Mouse (Mus musculus) midbrain, embryonic 12.5 days (tissue): ENCODE results near the gene Alpk3. TPM values are rescaled to one million over a fixed set of nuclear protein-coding genes. Genes with fewer than 3 reads are reported as not detected.
"Not testable (repeated sequence)": the region's sequence is repeated elsewhere in the genome, so short reads cannot be mapped to it uniquely, and the experiment has no call there.

Source experiments
- ATAC-seq: fragments of 200-750 bp; cut with Nextera tagmentation; 2 replicates; pipeline ENCODE4 v1.8.0; 2017; ENCODE audit warnings: low read depth, moderate TSS enrichment, moderate library complexity; ENCODE audit not compliant: low FRiP score
- H3K27ac ChIP-seq: fragments of 300-500 bp; sonication (generic); replicated peaks from 2 replicates; pipeline ENCODE4 v1.5.1; 2016; ENCODE audit warnings: mild to moderate bottlenecking
- H3K27me3 ChIP-seq: fragments of 300-500 bp; sonication (generic); 2 replicates; pipeline ENCODE4 v1.6.1; 2016; ENCODE audit warnings: mild to moderate bottlenecking
- H3K36me3 ChIP-seq: fragments of 300-500 bp; sonication (generic); 2 replicates; pipeline ENCODE4 v1.6.1; 2016
- H3K4me1 ChIP-seq: fragments of 300-500 bp; sonication (generic); 2 replicates; pipeline ENCODE4 v1.6.1; 2016
- H3K4me2 ChIP-seq: fragments of 300-500 bp; sonication (generic); replicated peaks from 2 replicates; pipeline ENCODE4 v1.6.1; 2016; ENCODE audit warnings: mild to moderate bottlenecking, moderate library complexity
- H3K4me3 ChIP-seq: fragments of 300-500 bp; sonication (generic); 2 replicates; pipeline ENCODE4 v1.5.1; 2016; ENCODE audit warnings: mild to moderate bottlenecking
- H3K9ac ChIP-seq: fragments of 300-500 bp; sonication (generic); replicated peaks from 2 replicates; pipeline ENCODE4 v1.6.1; 2016; ENCODE audit warnings: mild to moderate bottlenecking, moderate library complexity
- H3K9me3 ChIP-seq: fragments of 300-500 bp; sonication (generic); 2 replicates; pipeline ENCODE4 v1.6.1; 2016; ENCODE audit warnings: mild to moderate bottlenecking
- WGBS: fragments of 180-500 bp; shearing (Covaris S2); methylation state at CpG from one replicate; pipeline ENCODE4 v1.1.7; 2016; 5-methylcytosine and 5-hydroxymethylcytosine counted together
- polyA plus RNA-seq: library from polyadenylated mRNA; unstranded; fragments of >200 nt; fragmentation: Nextera tagmentation; extraction: Ambion mirVana; gene quantifications from 2 replicates; pipeline ENCODE4 v1.2.1, GENCODE M21; 2016

Gene Alpk3
- polyA plus RNA-seq, 1 experiment from 2014 or later = 0.05 TPM

- no peak overlapping the region for H3K9ac ChIP-seq
- H3K27me3 ChIP-seq = no peaks in the 10 kb centered on the region
- H3K4me1 ChIP-seq = 0 out of 2 replicates have a peak, but pooled peaks cover 5% of the 10 kb centered on the region
- H3K27ac ChIP-seq = no peak overlapping the region
- no peak for ATAC-seq
- 43% methylated on average over 9 of the region's 9 CpGs for WGBS
- no peaks in the 10 kb centered on the region for H3K36me3 ChIP-seq
- no peak overlapping the region for H3K4me3 ChIP-seq
- no peaks in the 10 kb centered on the region for H3K9me3 ChIP-seq
- H3K4me2 ChIP-seq = no peak overlapping the region
These were observed 77.2 kb downstream of the Alpk3 start for GRCm38 (mm10) chr7:81134614-81135067.

GRCm38 (mm10) chr7:81137292-81137691, 79.9 kb downstream of the Alpk3 start:
- H3K27me3 ChIP-seq = no peaks in the 10 kb centered on the region
- no peaks in the 10 kb centered on the region for H3K9me3 ChIP-seq
- H3K9ac ChIP-seq = no peak overlapping the region
- 89% methylated on average over 5 of the region's 5 CpGs for WGBS
- no peak overlapping the region for H3K27ac ChIP-seq
- no peak overlapping the region for H3K4me2 ChIP-seq
- no peaks in the 10 kb centered on the region for H3K36me3 ChIP-seq
- ATAC-seq = no peak
- H3K4me1 ChIP-seq = 0 out of 2 replicates have a peak, but pooled peaks cover 5% of the 10 kb centered on the region
- H3K4me3 ChIP-seq = no peak overlapping the region

GRCm38 (mm10) chr7:81139100-81139499, 81.7 kb downstream of the Alpk3 start:
- 94% methylated on average over 7 of the region's 7 CpGs for WGBS
- Histone ChIP-seq H3K9ac (no peak overlapping the region), H3K36me3 (no peaks in the 10 kb centered on the region), H3K4me1 (0 out of 2 replicates have a peak, but pooled peaks cover 5% of the 10 kb centered on the region), H3K27ac (no peak overlapping the region), H3K27me3 (no peaks in the 10 kb centered on the region), H3K4me2 (no peak overlapping the region), H3K9me3 (no peaks in the 10 kb centered on the region), H3K4me3 (no peak overlapping the region)
- ATAC-seq = no peak

GRCm38 (mm10) chr7:81139671-81140404, 82.4 kb downstream of the Alpk3 start:
- H3K4me3 ChIP-seq = no peak overlapping the region
- H3K36me3 ChIP-seq = no peaks in the 10 kb centered on the region
- no peaks in the 10 kb centered on the region for H3K27me3 ChIP-seq
- no peaks in the 10 kb centered on the region for H3K4me1 ChIP-seq
- no peaks in the 10 kb centered on the region for H3K9me3 ChIP-seq
- no peak overlapping the region for H3K4me2 ChIP-seq
- H3K9ac ChIP-seq = no peak overlapping the region
- 82% methylated on average over 5 of the region's 5 CpGs for WGBS
- ATAC-seq = no peak
- H3K27ac ChIP-seq = no peak overlapping the region

- Histone ChIP-seq H3K27ac (no peak overlapping the region), H3K4me2 (no peak overlapping the region), H3K4me3 (no peak overlapping the region), H3K9ac (no peak overlapping the region), H3K4me1 (no peaks in the 10 kb centered on the region), H3K9me3 (no peaks in the 10 kb centered on the region), H3K27me3 (no peaks in the 10 kb centered on the region), H3K36me3 (no peaks in the 10 kb centered on the region)
- WGBS = 56% methylated on average over 1 of the region's 1 CpGs
- ATAC-seq = no peak
These were observed 84.1 kb downstream of the Alpk3 start for GRCm38 (mm10) chr7:81141541-81141940.

- WGBS = 69% methylated on average over 4 of the region's 4 CpGs
- not testable (repeated sequence) for H3K4me3 ChIP-seq, H3K27me3 ChIP-seq, ATAC-seq, H3K4me2 ChIP-seq, H3K36me3 ChIP-seq, H3K9ac ChIP-seq, H3K4me1 ChIP-seq, H3K9me3 ChIP-seq, H3K27ac ChIP-seq
These were observed 85.7 kb downstream of the Alpk3 start for GRCm38 (mm10) chr7:81143056-81143455.

- no peak overlapping the region for H3K9ac ChIP-seq
- 91% methylated on average over 11 of the region's 11 CpGs for WGBS
These were observed 92.4 kb downstream of the Alpk3 start for GRCm38 (mm10) chr7:81149759-81150158.

GRCm38 (mm10) chr7:81151216-81151615, 93.8 kb downstream of the Alpk3 start:
- H3K27ac ChIP-seq = no peak overlapping the region
- H3K27me3 ChIP-seq = no peaks in the 10 kb centered on the region
- no peak overlapping the region for H3K9ac ChIP-seq
- H3K36me3 ChIP-seq = no peaks in the 10 kb centered on the region
- 95% methylated on average over 8 of the region's 8 CpGs for WGBS
- no peak overlapping the region for H3K4me2 ChIP-seq
- no peaks in the 10 kb centered on the region for H3K9me3 ChIP-seq
- no peak for ATAC-seq
- H3K4me3 ChIP-seq = no peak overlapping the region
- no peaks in the 10 kb centered on the region for H3K4me1 ChIP-seq

More at GRCm38 (mm10) chr7:81149759-81150158, 92.4 kb downstream of the Alpk3 start:
- Histone ChIP-seq H3K4me1 (no peaks in the 10 kb centered on the region), H3K4me2 (no peak overlapping the region), H3K27ac (no peak overlapping the region), H3K4me3 (no peak overlapping the region), H3K36me3 (no peaks in the 10 kb centered on the region), H3K9me3 (no peaks in the 10 kb centered on the region), H3K27me3 (no peaks in the 10 kb centered on the region)
- no peak for ATAC-seq

- Histone ChIP-seq H3K4me2 (no peak overlapping the region), H3K4me1 (no peaks in the 10 kb centered on the region), H3K36me3 (no peaks in the 10 kb centered on the region), H3K4me3 (no peak overlapping the region), H3K9me3 (no peaks in the 10 kb centered on the region), H3K9ac (no peak overlapping the region), H3K27ac (no peak overlapping the region), H3K27me3 (no peaks in the 10 kb centered on the region)
- ATAC-seq = no peak
- WGBS = 93% methylated on average over 10 of the region's 10 CpGs
These were observed 94.9 kb downstream of the Alpk3 start for GRCm38 (mm10) chr7:81152306-81152705.

GRCm38 (mm10) chr7:81152826-81153225, 95.4 kb downstream of the Alpk3 start:
- no peak overlapping the region for H3K4me3 ChIP-seq
- H3K9ac ChIP-seq = no peak overlapping the region
- no peaks in the 10 kb centered on the region for H3K36me3 ChIP-seq
- H3K4me2 ChIP-seq = no peak overlapping the region
- 83% methylated on average over 7 of the region's 7 CpGs for WGBS
- no peaks in the 10 kb centered on the region for H3K27me3 ChIP-seq
- H3K4me1 ChIP-seq = no peaks in the 10 kb centered on the region
- ATAC-seq = no peak
- H3K9me3 ChIP-seq = no peaks in the 10 kb centered on the region
- H3K27ac ChIP-seq = no peak overlapping the region

GRCm38 (mm10) chr7:81153327-81153726, 95.9 kb downstream of the Alpk3 start:
- no peak for ATAC-seq
- 87% methylated on average over 6 of the region's 6 CpGs for WGBS
- Histone ChIP-seq H3K27me3 (no peaks in the 10 kb centered on the region), H3K4me3 (no peak overlapping the region), H3K9ac (no peak overlapping the region), H3K27ac (no peak overlapping the region), H3K36me3 (no peaks in the 10 kb centered on the region), H3K4me2 (no peak overlapping the region), H3K4me1 (no peaks in the 10 kb centered on the region), H3K9me3 (no peaks in the 10 kb centered on the region)

- H3K27ac ChIP-seq, ATAC-seq, H3K4me3 ChIP-seq, H3K27me3 ChIP-seq, H3K9ac ChIP-seq, H3K36me3 ChIP-seq, H3K9me3 ChIP-seq, H3K4me1 ChIP-seq, H3K4me2 ChIP-seq: not testable (repeated sequence)
These were observed 96.8 kb downstream of the Alpk3 start for GRCm38 (mm10) chr7:81154244-81154643.

- no peak overlapping the region for H3K4me3 ChIP-seq
- H3K27me3 ChIP-seq = no peaks in the 10 kb centered on the region
- no peak overlapping the region for H3K27ac ChIP-seq
- H3K4me2 ChIP-seq = no peak overlapping the region
- no peaks in the 10 kb centered on the region for H3K4me1 ChIP-seq
- no peaks in the 10 kb centered on the region for H3K36me3 ChIP-seq
- no peak for ATAC-seq
- H3K9me3 ChIP-seq = no peaks in the 10 kb centered on the region
- H3K9ac ChIP-seq = no peak overlapping the region
- 2% methylated on average over 3 of the region's 3 CpGs for WGBS
These were observed 97.6 kb downstream of the Alpk3 start for GRCm38 (mm10) chr7:81154960-81155359.
